Mouse (Mus musculus) CH12.LX (cell line): Measurements from ENCODE around the gene Ezr. TPM values are rescaled to one million over a fixed set of nuclear protein-coding genes. Genes with fewer than 3 reads are reported as not detected.

Experiments used
- DNase-seq: peaks from one replicate; pipeline ENCODE4 v3.0.0-alpha.2; 2013; ENCODE audit errors: extremely low read depth
- H3K27ac ChIP-seq: 2 replicates; pipeline ENCODE4 v1.5.1; 2012; ENCODE audit warnings: low read depth, mild to moderate bottlenecking, control low read depth, moderate library complexity; ENCODE audit not compliant: insufficient read depth
- H3K27me3 ChIP-seq: replicated peaks from 2 replicates; pipeline ENCODE3; 2012; ENCODE audit warnings: inconsistent platforms
- H3K36me3 ChIP-seq, 2 experiments: replicated peaks in 1 of 2; 2 replicates each; pipeline versions ENCODE3 to v1.6.1; 2012; ENCODE audit warnings: inconsistent platforms in 1 of 2, low read length in 1 of 2, mild to moderate bottlenecking in 1 of 2, mixed read lengths in 1 of 2, moderate library complexity in 1 of 2; ENCODE audit not compliant: control insufficient read depth in 1 of 2, insufficient read depth in 1 of 2
- H3K4me1 ChIP-seq, 2 experiments: 2 replicates each; pipeline ENCODE4 v1.6.1; 2012; ENCODE audit warnings: inconsistent platforms in 1 of 2, moderate library complexity in 1 of 2; ENCODE audit not compliant: insufficient read depth in 2 of 2, control insufficient read depth in 1 of 2
- H3K4me2 ChIP-seq: 2 replicates; pipeline ENCODE4 v1.6.1; 2012; ENCODE audit warnings: low read depth, mild to moderate bottlenecking, control low read depth; ENCODE audit not compliant: poor library complexity, insufficient read depth, severe bottlenecking
- H3K4me3 ChIP-seq, 3 experiments: fragments of 150-350 bp in 1 of 3; sonication (generic) in 1 of 3; replicated peaks in 1 of 3; 2 replicates each; pipeline versions ENCODE3 to v1.5.1; 2011 to 2012; ENCODE audit warnings: low read depth in 2 of 3, low read length in 2 of 3, mild to moderate bottlenecking in 2 of 3, moderate library complexity in 2 of 3, control low read depth in 1 of 3, improper control_type of control experiment in 1 of 3, inconsistent platforms in 1 of 3, mixed read lengths in 1 of 3; ENCODE audit not compliant: poor library complexity in 1 of 3
- H3K79me2 ChIP-seq: replicated peaks from 2 replicates; pipeline ENCODE4 v1.6.1; 2012; ENCODE audit warnings: mild to moderate bottlenecking, moderate library complexity; ENCODE audit not compliant: control insufficient read depth, poor library complexity, insufficient read depth, severe bottlenecking; ENCODE audit errors: extremely low read depth
- H3K9ac ChIP-seq: 2 replicates; pipeline ENCODE4 v1.6.1; 2012; ENCODE audit warnings: low read depth, mild to moderate bottlenecking, control low read depth, moderate library complexity; ENCODE audit not compliant: insufficient read depth
- H3K9me3 ChIP-seq: replicated peaks from 2 replicates; pipeline ENCODE3; 2012; ENCODE audit warnings: low read length, inconsistent platforms, mixed read lengths
- CHD2 ChIP-seq: IDR thresholded peaks from 2 replicates; pipeline ENCODE4 v1.6.1; 2011; ENCODE audit warnings: low read length, improper control_type of control experiment
- CTCF ChIP-seq, 2 experiments: IDR thresholded peaks in 1 of 2; conservative IDR thresholded peaks in 1 of 2; 2 replicates each; pipeline ENCODE4 v1.5.1; 2011 to 2012; ENCODE audit warnings: low read depth in 2 of 2, low read length in 2 of 2, improper control_type of control experiment in 1 of 2, inconsistent platforms in 1 of 2, mild to moderate bottlenecking in 1 of 2, moderate library complexity in 1 of 2
- ETS1 ChIP-seq: conservative IDR thresholded peaks from 2 replicates; pipeline ENCODE4 v1.6.1; 2012; ENCODE audit warnings: low read depth, mild to moderate bottlenecking, inconsistent platforms, low read length, improper control_type of control experiment, moderate library complexity
- HCFC1 ChIP-seq: IDR thresholded peaks from 2 replicates; pipeline ENCODE4 v1.6.1; 2012; ENCODE audit warnings: low read depth, mild to moderate bottlenecking, inconsistent platforms, low read length, improper control_type of control experiment
- JUND ChIP-seq: conservative IDR thresholded peaks from 2 replicates; pipeline ENCODE4 v1.6.1; 2011; ENCODE audit warnings: low read depth, low read length, improper control_type of control experiment
- POLR2A ChIP-seq: IDR thresholded peaks from 2 replicates; pipeline ENCODE4 v1.6.1; 2011; ENCODE audit warnings: low read depth, mild to moderate bottlenecking, improper control_type of control experiment, low read length
- POLR2AphosphoS2 ChIP-seq: IDR thresholded peaks from 2 replicates; pipeline ENCODE4 v1.6.1; 2011; ENCODE audit warnings: low read depth, low read length, improper control_type of control experiment
- SIN3A ChIP-seq: IDR thresholded peaks from 2 replicates; pipeline ENCODE4 v1.6.1; 2012; ENCODE audit warnings: low read length, improper control_type of control experiment, inconsistent platforms
- USF1 ChIP-seq: IDR thresholded peaks from 2 replicates; pipeline ENCODE4 v1.6.1; 2014; ENCODE audit warnings: low read depth, mild to moderate bottlenecking, inconsistent platforms, low read length, improper control_type of control experiment
- ZKSCAN1 ChIP-seq: IDR thresholded peaks from 2 replicates; pipeline ENCODE4 v1.6.1; 2012; ENCODE audit warnings: low read depth, inconsistent platforms, low read length, improper control_type of control experiment, borderline replicate concordance
- ZMIZ1 ChIP-seq: IDR thresholded peaks from 2 replicates; pipeline ENCODE4 v1.6.1; 2012; ENCODE audit warnings: low read depth, mild to moderate bottlenecking, inconsistent platforms, low read length, improper control_type of control experiment
- dilution Hi-C: fragments of 300-500 bp; cut with MboI; formaldehyde crosslinking; loops from 2 replicates; pipeline ENCODE4 v1.14.3; 2020; ENCODE audit warnings: low sequenced_read_pairs; ENCODE audit not compliant: extremely low pct_unique_long_range_greater_than_20kb, extremely low pct_ligation_motif_present
- in situ Hi-C: fragments of 300-500 bp; cut with MboI; formaldehyde crosslinking; loops from 3 replicates; pipeline ENCODE4 v1.14.3; 2019; ENCODE audit warnings: low sequenced_read_pairs, low pct_ligation_motif_present, low pct_unique_long_range_greater_than_20kb, mixed read lengths
- polyA plus RNA-seq: library from polyadenylated mRNA; unstranded; fragments of >175 nt; gene quantifications from 2 replicates; pipeline ENCODE4 v1.2.1, GENCODE M21; 2012; ENCODE audit warnings: low read depth; ENCODE audit not compliant: insufficient read length
- total RNA-seq, 2 experiments: library from RNA; depleted of rRNA; stranded (reverse); fragments of 300-350 nt in 1 of 2; fragments of >200 nt in 1 of 2; gene quantifications; 2 replicates each; pipeline ENCODE4 v1.2.3; 2012 to 2014

Gene Ezr
- total and polyA plus RNA-seq, 3 experiments: 107 to 207 (median 123) TPM

DNA sequence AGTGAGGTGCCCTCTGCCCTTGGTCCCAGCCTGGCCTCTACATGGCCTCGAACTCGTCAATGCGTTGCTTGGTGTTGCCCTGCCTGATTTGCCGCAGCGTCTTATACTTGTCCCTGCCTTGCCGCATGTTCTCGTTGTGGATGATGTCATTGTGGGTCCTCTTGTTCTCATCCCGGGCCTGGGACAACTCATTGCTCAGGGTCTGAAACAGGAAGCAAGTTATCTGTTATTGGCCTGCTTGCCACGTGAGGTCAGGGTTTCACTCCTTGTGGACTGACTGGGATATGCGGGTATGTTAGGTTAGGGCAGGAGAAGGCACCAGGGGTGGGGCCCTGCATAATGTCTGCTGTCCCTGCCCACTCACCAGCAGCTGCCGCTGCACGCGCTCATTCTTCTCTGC, 43.3 kb downstream of the Ezr start:
- in situ Hi-C loops: no loop called here
- H3K4me2 ChIP-seq: no peak overlapping the region
- DNase-seq: no peak
- dilution Hi-C loops: no loop called here
- H3K9me3 ChIP-seq: no peaks in the 10 kb centered on the region
- peaks cover 0 to 16% of the 10 kb centered on the region in 2 experiments; a peak in 3 of 4 replicates for H3K4me1 ChIP-seq
- H3K27me3 ChIP-seq: no peaks in the 10 kb centered on the region
- peaks cover 90 to 99% of the 10 kb centered on the region in 2 experiments for H3K36me3 ChIP-seq
- H3K79me2 ChIP-seq: no peaks in the 10 kb centered on the region
- H3K27ac ChIP-seq: no peak overlapping the region
- H3K4me3 ChIP-seq: no peak overlapping the region
- H3K9ac ChIP-seq: no peak overlapping the region
- TF ChIP-seq USF1 (no peak), POLR2AphosphoS2 (0 out of 2 replicates have a peak, but pooled peaks have one; percentile 24), ZMIZ1 (peak; percentile 36; the same call in 1 of the 2 replicates)

DNA sequence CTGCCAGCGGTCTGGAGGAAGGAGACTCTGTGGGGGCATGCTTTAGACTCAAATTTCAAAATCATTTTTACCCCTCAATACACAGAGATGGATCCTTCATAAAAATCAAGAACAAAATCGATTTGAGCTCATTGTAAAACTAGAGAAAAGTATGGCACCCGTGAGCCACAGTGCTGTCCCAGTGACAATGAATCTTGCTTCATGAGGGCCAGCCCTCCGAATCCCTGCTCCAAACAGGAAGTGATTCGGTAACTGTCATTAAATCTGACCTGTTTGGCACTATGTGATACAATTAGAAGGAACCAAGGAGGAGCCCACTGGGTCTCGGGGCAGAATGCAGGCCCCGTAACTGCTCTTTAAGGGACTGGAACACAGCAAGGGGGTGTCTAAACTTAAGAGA, 43.7 kb downstream of the Ezr start:
- H3K9ac ChIP-seq: no peak overlapping the region
- no peak overlapping the region for H3K27ac ChIP-seq
- no peak overlapping the region for H3K4me2 ChIP-seq
- peaks cover 0 to 14% of the 10 kb centered on the region in 2 experiments; a peak in 3 of 4 replicates for H3K4me1 ChIP-seq
- no peak for DNase-seq
- no peaks in the 10 kb centered on the region for H3K27me3 ChIP-seq
- H3K79me2 ChIP-seq: no peaks in the 10 kb centered on the region
- no peak overlapping the region for H3K4me3 ChIP-seq
- no peaks in the 10 kb centered on the region for H3K9me3 ChIP-seq
- dilution Hi-C loops (no loop called here), in situ Hi-C loops (no loop called here)
- TF ChIP-seq ETS1 (no peak), ZKSCAN1 (no peak), JUND (no peak), SIN3A (no peak)
- H3K36me3 ChIP-seq: peaks cover 94 to 99% of the 10 kb centered on the region in 2 experiments

DNA sequence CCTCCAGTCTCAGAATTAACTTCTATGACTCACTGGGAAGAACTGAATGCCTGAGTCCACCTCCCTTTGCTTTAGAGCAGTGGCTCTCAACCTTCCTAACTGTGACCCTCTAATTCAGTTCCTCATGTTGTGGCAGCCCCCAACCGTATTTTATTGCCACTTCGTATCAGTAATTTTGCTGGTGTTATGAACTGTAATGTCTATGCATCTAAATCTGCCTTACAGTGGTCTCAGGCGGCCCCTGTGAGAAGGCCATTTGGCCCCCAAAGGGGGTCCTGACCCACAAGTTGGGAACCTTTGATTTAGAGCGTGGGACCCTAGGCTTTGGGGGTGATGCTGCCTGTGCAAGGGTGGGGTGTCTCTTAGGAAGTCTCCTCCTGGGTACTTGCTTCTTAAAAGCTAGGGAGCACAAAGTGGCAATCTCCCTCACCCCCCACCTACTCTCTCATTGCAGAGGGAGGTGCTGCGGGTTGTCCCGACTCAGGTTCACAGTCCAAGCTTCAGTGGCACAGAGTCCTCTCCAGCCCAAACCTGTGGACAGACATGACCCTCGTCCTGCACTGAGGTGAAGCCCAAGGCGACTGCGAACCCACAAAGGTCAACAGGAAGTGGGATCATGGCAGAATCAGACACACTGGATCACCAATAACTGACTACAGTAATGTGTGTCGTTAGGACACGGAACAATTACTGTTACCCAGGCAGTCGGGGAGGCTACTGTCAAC, 45.1 kb downstream of the Ezr start:
- H3K4me1 ChIP-seq: peaks cover 0 to 4% of the 10 kb centered on the region in 2 experiments; a peak in 2 of 4 replicates
- H3K4me3 ChIP-seq: no peak overlapping the region
- no peaks in the 10 kb centered on the region for H3K79me2 ChIP-seq
- H3K9ac ChIP-seq: no peak overlapping the region
- in situ Hi-C loops: no loop called here
- peaks cover 98 to 99% of the 10 kb centered on the region in 2 experiments for H3K36me3 ChIP-seq
- H3K4me2 ChIP-seq: no peak overlapping the region
- TF ChIP-seq CHD2: 0 out of 2 replicates have a peak, but pooled peaks have one; percentile 18
- TF ChIP-seq CTCF (conservative IDR thresholded peaks at IDR 0.05 in 1 of 2, IDR thresholded peaks at IDR 0.05 in 1 of 2; ENCODE audit: low read depth in 2 of 2, low read length in 2 of 2): no peak
- no peak for TF ChIP-seq HCFC1
- peak; percentile 23; the same call in 1 of the 2 replicates for TF ChIP-seq POLR2A
- TF ChIP-seq, all 38 proteins: peak for 2
- dilution Hi-C loops: no loop called here
- no peak for DNase-seq
- Histone ChIP-seq H3K9me3 (no peaks in the 10 kb centered on the region), H3K27me3 (no peaks in the 10 kb centered on the region), H3K27ac (0 out of 2 replicates have a peak overlapping the region, but pooled peaks have one; percentile 11)
